Mouse (Mus musculus) cortical plate, adult 2 months (tissue): Measurements from ENCODE around the gene 9130213A22Rik.

Experiments used
- CTCF ChIP-seq: fragments of 200-500 bp; IDR thresholded peaks from 2 replicates; pipeline ENCODE4 v1.5.1; 2011; ENCODE audit warnings: mild to moderate bottlenecking, control low read depth, low read length; ENCODE audit not compliant: insufficient read depth; ENCODE audit errors: extremely low read depth
- POLR2A ChIP-seq: fragments of 200-500 bp; IDR thresholded peaks from 2 replicates; pipeline ENCODE4 v1.6.1; 2011; ENCODE audit warnings: mild to moderate bottlenecking, low read length, control low read depth; ENCODE audit not compliant: insufficient read depth; ENCODE audit errors: extremely low read depth

- TF ChIP-seq POLR2A (no peak), CTCF (no peak)
Observed at GRCm38 (mm10) chr11:69124498-69124847, 2.1 kb upstream of the 9130213A22Rik start.
